Mouse (Mus musculus) left cerebral cortex, postnatal 4 days (tissue): ENCODE measurements at regions not wholly inside any gene's neighbourhood (a gene's known extent, or its start where the extent isn't known, plus 50 kb on each side); places are given as distances from the start of the nearest gene placed in this dataset.

Experiments
- DNase-seq: peaks from one replicate; pipeline ENCODE4 v3.0.0-alpha.2; 2022
- intact Hi-C: fragments of 180-260 bp; cut with DNase I; formaldehyde crosslinking; loops from one replicate; pipeline ENCODE4 v1.15.1; 2025

GRCm38 (mm10) chr12:52368034-52368433, 135.7 kb upstream of the Arhgap5 start:
- DNase-seq, result no peak

GRCm38 (mm10) chr12:52368466-52368865, 135.3 kb upstream of the Arhgap5 start:
- intact Hi-C loops, result no loop called here
- no peak for DNase-seq

More at GRCm38 (mm10) chr12:52368034-52368433, 135.7 kb upstream of the Arhgap5 start:
- intact Hi-C loops, result no loop called here

GRCm38 (mm10) chr12:52370153-52370710, 133.5 kb upstream of the Arhgap5 start:
- intact Hi-C loops, result no loop called here
- no peak for DNase-seq

GRCm38 (mm10) chr12:52375116-52375515, 128.7 kb upstream of the Arhgap5 start:
- intact Hi-C loops, result no loop called here
- no peak for DNase-seq

- peak; percentile 55 for DNase-seq
- intact Hi-C loops, result no loop called here
Measured at GRCm38 (mm10) chr12:52376692-52377462, 126.9 kb upstream of the Arhgap5 start.

GRCm38 (mm10) chr12:52377463-52377848, 126.3 kb upstream of the Arhgap5 start:
- peak; percentile 74 for DNase-seq

GRCm38 (mm10) chr12:52379245-52379644, 124.5 kb upstream of the Arhgap5 start:
- intact Hi-C loops, result no loop called here
- peak; percentile 75 for DNase-seq

More at GRCm38 (mm10) chr12:52377463-52377848, 126.3 kb upstream of the Arhgap5 start:
- intact Hi-C loops, result no loop called here

- DNase-seq, result no peak
- intact Hi-C loops, result no loop called here
Measured at GRCm38 (mm10) chr12:52379960-52380359, 123.8 kb upstream of the Arhgap5 start.

GRCm38 (mm10) chr12:52381161-52381967, 122.4 kb upstream of the Arhgap5 start:
- intact Hi-C loops, result no loop called here
- DNase-seq, result no peak

- intact Hi-C loops, result no loop called here
- no peak for DNase-seq
Measured at GRCm38 (mm10) chr12:52381968-52382325, 121.8 kb upstream of the Arhgap5 start.

- intact Hi-C loops, result no loop called here
- no peak for DNase-seq
Measured at GRCm38 (mm10) chr12:52382832-52383580, 120.8 kb upstream of the Arhgap5 start.

- DNase-seq, result no peak
- intact Hi-C loops, result no loop called here
Measured at GRCm38 (mm10) chr12:52389552-52389951, 114.2 kb upstream of the Arhgap5 start.

GRCm38 (mm10) chr12:52390242-52390641, 113.5 kb upstream of the Arhgap5 start:
- intact Hi-C loops, result no loop called here
- DNase-seq, result no peak

GRCm38 (mm10) chr12:52392636-52393035, 111.1 kb upstream of the Arhgap5 start:
- no peak for DNase-seq
- intact Hi-C loops, result no loop called here

GRCm38 (mm10) chr12:52393981-52394718, 109.6 kb upstream of the Arhgap5 start:
- intact Hi-C loops, result no loop called here
- no peak for DNase-seq

GRCm38 (mm10) chr12:52394719-52395062, 109.1 kb upstream of the Arhgap5 start:
- no peak for DNase-seq
- intact Hi-C loops, result no loop called here

- intact Hi-C loops, result no loop called here
- DNase-seq, result no peak
Measured at GRCm38 (mm10) chr12:52395111-52395510, 108.7 kb upstream of the Arhgap5 start.

GRCm38 (mm10) chr12:52396178-52396841, 107.5 kb upstream of the Arhgap5 start:
- intact Hi-C loops, result no loop called here
- peak; percentile 57 for DNase-seq

GRCm38 (mm10) chr12:52397718-52398510, 105.9 kb upstream of the Arhgap5 start:
- no peak for DNase-seq
- intact Hi-C loops, result no loop called here
